Mouse (Mus musculus) CH12.LX (cell line): ENCODE measurements around the gene Arhgef28.

Experiments used
- CTCF ChIP-seq, 2 experiments: IDR thresholded peaks in 1 of 2; conservative IDR thresholded peaks in 1 of 2; 2 replicates each; pipeline ENCODE4 v1.5.1; 2011 to 2012; ENCODE audit warnings: low read depth in 2 of 2, low read length in 2 of 2, improper control_type of control experiment in 1 of 2, inconsistent platforms in 1 of 2, mild to moderate bottlenecking in 1 of 2, moderate library complexity in 1 of 2
- MAZ ChIP-seq: IDR thresholded peaks from 2 replicates; pipeline ENCODE4 v1.6.1; 2012; ENCODE audit warnings: low read depth, mild to moderate bottlenecking, inconsistent platforms, low read length, improper control_type of control experiment, moderate library complexity

DNA sequence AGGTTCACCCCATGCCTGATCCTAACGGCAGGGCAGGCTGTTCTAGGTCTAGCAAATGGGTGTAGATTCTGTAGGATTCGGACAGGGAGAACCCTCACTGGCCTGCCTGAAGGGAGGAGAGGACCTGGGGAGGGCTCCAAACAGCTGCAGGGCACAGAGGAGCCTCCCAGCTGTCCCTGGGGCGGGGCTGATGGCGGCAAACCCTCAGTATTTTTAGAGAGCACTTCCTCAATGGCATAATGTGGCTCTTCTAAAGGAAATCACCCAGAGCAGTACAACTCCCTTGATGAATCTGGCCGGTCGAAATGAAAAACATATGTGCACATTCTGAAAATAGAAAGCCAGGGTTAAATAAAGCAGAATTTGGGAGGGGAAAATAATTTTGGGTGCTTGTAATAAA is 265.1 kb downstream of the Arhgef28 start:
- no peak for TF ChIP-seq MAZ
- TF ChIP-seq CTCF (conservative IDR thresholded peaks at IDR 0.05 in 1 of 2, IDR thresholded peaks at IDR 0.05 in 1 of 2; ENCODE audit: low read depth in 2 of 2, low read length in 2 of 2), result no peak
